Mouse (Mus musculus) stomach, postnatal 0 days (tissue): ENCODE measurements around the gene Slc22a16.

Experiments used
- CTCF ChIP-seq: IDR thresholded peaks from 2 replicates; pipeline ENCODE4 v1.5.1; 2016; ENCODE audit warnings: antibody characterized with exemption, low read depth, mild to moderate bottlenecking, moderate library complexity
- EP300 ChIP-seq: optimal IDR thresholded peaks from 2 replicates; pipeline ENCODE3; 2016; ENCODE audit warnings: antibody characterized with exemption

DNA sequence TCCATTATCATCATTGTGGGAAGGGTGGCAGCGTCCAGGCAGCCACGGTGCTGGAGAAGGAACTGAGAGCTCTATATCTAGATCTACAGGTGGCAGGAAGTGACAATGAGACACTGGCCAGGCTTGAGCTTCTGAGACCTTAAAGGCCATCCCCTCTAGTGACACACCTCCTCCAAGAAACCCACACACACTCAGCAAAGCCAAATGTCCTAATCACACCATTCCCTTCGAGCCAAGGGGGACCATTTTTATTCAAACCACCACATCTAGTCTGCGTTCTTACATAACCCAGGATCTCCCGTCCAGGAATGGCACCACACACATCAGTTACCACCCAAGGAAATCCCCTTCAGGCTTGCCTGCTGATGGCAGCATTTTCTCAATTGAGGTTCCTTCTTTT, 73.0 kb downstream of the Slc22a16 start:
- TF ChIP-seq CTCF (no peak), EP300 (no peak)
